Mouse (Mus musculus): Measurements from ENCODE around the gene Sirt7.

The Sirt7 gene

DNA sequence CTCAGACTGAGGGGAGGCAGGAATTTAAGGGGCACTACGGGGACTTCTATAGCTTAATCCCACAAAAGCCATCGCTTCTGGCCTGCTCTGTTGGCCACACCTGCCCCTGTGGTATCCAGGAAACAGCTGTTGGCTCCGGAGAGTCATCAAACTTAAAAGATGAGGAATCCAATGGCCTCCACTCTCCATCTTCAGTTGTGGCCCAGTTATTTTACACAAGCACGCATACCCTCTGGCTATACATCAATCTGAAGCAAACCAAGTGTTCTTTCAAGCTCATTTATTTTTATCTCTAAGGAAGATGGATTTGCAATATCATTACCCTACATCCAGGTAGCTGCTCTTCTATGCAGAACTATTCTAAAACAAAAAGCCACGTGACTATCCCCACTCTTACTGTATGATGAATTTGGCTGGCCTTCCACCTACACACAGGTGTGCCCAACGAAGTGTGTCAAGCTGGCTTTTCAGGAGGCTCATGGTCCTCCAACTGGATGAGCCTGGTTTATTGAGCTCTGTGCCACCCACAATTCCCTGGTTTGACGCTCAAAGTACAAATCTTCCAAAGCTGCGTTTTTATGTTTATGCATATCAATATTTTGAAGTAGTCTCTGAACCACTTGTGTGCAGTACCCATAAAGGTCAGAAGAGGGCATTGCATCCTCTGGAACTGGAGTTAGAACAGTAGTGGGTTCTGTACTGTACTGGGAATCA, 42.6 kb downstream of the Sirt7 start:
- peak; percentile 85 for DNase-seq (ENCODE audit: low read depth)

DNA sequence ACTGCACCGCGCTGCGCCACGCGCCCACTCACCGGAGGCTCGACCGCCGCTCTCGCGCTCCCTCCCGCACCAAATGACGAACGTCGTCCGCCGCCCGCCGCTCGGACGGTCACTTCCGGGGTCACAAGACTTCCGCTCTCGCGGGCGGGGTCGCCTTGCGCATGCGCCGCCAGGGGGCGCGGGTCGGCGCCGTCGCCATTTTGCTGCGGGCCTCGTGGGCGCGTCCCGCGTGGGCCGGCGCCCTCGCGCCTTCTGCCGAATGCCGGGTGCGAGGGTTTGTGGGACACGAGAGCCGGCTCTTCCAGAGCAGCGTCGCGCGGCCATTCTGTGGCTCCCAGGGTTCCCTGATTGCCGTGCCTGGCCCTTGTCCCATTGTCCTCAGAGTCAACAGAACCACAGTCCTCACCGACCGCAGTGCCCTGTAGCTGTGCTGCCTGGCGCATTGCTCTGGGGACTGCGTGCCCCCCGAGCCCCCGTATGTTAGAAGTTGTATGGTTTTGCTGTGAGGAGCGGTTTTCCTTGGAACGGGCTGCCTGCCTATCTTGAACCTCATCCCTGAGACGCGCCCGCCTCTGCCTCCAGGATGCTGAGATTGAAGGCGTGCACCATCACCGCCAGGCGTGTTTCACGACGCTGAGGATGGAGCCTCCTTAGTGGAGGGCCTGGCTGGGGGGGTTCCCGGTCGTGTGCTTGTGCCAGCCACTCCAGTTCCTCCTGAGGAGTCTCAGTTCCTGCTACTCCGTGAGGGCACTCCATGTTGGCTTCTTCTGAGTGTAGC, 43.4 kb downstream of the Sirt7 start, which contains the start of gene Arhgdia:
Arhgdia (minus strand) TSS at position 135 of the 778 bp plus-strand sequence.
- peak; percentile 93 for DNase-seq (ENCODE audit: low read depth)

DNA sequence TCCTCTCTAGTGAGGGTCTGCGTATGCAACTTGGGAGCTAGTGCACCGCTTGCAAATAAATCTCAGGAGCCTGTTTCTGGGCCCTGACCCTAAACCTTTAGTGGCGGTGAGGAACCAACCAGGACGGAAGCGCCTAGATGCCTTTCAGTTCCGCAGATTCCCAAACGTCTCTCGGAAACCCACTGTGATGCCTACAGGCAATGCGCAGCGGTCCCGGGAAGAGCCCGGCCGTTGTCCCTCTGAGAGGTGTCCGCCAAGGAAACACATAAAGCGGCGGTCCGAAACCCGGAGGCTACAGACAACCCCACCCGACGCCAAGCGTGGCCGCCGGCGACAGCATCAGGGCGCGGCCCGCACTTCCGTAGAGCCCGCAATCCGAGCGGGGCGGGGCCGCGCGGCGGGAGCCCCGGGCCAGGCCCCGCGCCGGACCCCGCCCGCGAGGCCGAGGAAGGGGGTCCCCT, 44.1 kb downstream of the Sirt7 start:
- peak; percentile 68 for DNase-seq (ENCODE audit: low read depth)

DNA sequence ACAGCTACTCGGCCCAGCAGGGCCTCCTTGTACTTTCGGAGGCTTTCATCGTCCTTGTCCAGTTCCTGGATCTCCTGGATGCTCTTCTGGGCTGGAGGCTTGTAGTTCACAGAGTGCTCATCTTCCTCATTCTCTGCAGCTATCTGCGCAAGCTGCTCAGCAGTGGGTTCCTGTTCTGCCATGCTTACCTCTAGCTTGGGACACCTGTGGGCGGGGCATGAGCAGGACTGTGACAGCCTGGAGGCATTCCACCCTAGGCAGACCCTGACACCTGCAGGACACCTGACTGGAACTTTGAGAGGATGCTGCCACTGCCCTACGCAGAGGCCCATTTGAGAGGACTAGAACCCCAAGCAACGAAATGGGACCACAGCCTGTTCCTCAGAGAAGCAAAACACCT, 44.9 kb downstream of the Sirt7 start:
- DNase-seq (ENCODE audit: low read depth), result peak; percentile 60

DNA sequence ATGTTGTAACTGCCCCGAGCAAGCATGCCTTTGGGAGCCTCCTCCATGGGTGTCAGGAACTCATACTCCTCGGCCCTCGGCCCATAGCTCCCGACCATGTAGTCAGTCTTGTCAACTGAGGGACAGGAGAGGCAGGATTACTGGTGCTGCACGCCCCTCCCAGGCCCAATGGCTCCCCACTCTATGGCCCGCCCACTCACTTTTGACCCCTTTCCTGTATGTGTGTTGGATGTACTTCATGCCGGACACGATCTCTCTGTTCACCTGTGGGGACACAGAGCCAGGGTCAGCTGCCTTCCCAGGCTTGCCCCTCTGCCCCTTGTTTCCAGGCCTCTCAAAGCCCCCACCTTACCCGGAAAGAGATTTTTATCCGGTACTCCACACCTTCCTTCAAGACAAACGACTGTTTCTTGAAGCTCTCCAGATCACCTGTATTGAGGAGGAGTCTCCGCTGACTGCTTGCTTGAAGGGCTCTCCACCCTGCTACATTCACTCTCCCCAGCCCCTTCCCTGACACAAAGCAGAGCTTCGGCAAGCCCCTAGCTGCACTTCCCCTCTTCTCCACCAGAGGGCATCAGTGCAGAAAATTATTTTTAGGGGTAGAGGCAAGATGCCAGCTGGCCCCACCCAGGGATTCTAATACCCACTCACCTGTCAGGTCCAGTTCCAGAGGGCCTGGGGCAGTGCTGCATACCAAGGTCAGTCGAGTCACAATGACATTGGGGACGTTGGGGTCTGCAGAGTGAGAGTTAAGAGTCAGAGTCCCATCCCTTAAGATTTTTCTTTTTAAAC, 45.5 kb downstream of the Sirt7 start:
- peak; percentile 91 for DNase-seq (ENCODE audit: low read depth)

GRCm38 (mm10) chr11:120578694-120579243, 46.3 kb downstream of the Sirt7 start:
- DNase-seq (ENCODE audit: low read depth), result no peak

- DNase-seq (ENCODE audit: low read depth), result no peak
These were observed 46.9 kb downstream of the Sirt7 start for GRCm38 (mm10) chr11:120578024-120578693.

DNA sequence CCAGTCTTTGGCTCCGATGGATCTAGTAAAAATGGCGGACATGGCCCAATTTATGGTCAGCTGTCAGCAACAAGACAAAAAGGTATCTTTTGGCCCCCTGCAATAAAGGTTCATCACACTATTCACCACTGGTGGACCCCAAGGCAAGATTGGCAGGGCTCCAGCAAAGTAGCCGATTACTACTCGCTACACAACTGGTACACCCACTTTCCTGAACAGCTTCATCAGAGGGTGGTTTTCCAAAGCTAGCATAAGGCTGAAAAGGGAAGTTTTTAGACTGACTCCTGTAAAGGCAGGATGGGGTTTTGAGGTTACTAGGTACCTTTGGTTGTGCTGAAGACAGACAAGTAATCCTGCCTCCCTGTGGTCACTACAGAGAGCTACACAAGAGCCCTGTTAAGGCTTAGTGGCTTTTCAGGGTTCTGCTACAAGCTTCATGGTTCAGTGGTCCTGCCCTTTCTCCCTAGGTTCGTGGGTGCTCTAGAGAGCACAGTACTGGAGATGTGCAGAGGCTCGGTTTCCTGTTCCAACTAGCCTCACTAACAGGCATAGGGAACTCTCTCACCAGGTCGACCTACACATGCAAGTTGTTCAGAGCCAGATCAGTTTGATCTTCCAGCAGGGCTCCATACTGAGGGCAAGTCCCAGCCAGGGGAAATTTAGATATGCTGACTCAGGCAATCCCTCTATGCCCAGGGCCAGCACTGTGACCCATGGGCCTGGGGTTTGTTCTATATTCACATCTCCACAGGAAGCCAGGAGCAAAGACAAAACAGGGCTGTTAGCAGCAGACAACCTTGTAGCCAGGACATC, 47.6 kb downstream of the Sirt7 start:
- peak; percentile 70 for DNase-seq (ENCODE audit: low read depth)

- DNase-seq (ENCODE audit: low read depth), result no peak
These were observed 48.6 kb downstream of the Sirt7 start for GRCm38 (mm10) chr11:120576365-120576981.

GRCm38 (mm10) chr11:120575940-120576339, 49.1 kb downstream of the Sirt7 start:
- DNase-seq (ENCODE audit: low read depth), result no peak

DNA sequence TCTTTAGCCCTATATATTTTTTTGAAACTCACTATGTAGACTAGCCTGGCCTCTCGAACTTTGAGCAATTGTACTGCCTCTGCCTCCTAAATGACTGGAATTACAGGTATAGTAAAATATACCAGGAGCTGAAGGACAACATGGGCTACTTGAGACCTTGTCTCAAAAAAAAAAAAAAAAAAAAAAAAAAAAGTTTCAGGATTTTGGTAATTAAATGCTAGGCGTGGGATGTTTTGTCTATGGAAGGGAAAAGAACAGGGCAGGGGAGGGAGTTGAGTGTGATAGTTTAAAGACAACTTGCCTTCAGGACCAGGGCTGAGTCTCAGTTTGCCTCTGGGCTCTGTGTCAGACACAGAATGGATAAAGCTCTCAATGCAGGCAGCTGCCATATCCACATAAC, 50.0 kb downstream of the Sirt7 start:
- no peak for DNase-seq (ENCODE audit: low read depth)

GRCm38 (mm10) chr11:120574278-120574600, 50.8 kb downstream of the Sirt7 start:
- DNase-seq (ENCODE audit: low read depth), result peak; percentile 53

- peak; percentile 87 for DNase-seq (ENCODE audit: low read depth)
These were observed 51.3 kb downstream of the Sirt7 start for GRCm38 (mm10) chr11:120573585-120574277.

DNA sequence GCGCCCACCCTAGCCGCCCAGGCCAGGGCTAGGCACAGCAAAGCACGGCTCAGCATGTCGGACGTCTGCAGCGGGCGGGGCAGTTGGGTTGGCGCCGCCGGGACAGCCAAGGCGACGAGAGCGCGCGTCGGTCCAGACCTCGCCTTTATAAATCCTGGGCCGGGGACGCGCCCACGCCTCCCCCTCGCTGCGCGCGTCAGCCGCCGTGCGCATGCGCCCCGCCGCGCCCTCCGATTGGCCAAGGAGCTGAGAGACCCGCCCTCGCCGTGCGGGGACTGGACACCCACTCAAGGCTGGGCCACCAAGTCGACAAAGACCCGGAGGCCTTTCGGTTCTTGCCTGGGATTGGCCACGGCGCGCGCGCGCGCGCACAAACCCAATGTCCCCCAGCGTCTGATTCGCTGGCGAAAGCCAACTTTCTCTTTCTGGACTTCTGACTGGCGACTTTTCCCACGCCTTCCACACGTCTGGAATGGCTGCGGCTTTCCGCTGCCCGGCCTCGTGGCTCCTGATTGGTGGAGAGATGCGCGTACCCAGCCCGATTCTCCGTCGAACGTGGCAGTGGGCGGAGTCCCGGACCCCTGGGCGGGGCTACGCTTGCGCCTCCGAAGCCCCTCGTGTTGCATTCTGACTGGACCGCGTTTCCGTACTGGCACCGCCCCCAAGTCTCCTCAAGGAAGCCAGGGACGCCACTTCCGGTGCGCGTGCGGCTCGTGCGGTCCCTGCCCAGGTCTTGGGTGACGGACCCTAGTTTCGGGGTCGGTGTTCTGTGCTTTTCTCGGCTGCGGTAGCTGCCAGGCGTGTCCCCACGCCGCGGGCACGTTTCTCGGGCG, 52.1 kb downstream of the Sirt7 start, which contains the start of gene P4hb:
P4hb (minus strand) TSS at position 502 of the 833 bp plus-strand sequence.
- DNase-seq (ENCODE audit: low read depth), result peak; percentile 98

- DNase-seq (ENCODE audit: low read depth), result no peak
These were observed 52.7 kb downstream of the Sirt7 start for GRCm38 (mm10) chr11:120572417-120572751.

DNA sequence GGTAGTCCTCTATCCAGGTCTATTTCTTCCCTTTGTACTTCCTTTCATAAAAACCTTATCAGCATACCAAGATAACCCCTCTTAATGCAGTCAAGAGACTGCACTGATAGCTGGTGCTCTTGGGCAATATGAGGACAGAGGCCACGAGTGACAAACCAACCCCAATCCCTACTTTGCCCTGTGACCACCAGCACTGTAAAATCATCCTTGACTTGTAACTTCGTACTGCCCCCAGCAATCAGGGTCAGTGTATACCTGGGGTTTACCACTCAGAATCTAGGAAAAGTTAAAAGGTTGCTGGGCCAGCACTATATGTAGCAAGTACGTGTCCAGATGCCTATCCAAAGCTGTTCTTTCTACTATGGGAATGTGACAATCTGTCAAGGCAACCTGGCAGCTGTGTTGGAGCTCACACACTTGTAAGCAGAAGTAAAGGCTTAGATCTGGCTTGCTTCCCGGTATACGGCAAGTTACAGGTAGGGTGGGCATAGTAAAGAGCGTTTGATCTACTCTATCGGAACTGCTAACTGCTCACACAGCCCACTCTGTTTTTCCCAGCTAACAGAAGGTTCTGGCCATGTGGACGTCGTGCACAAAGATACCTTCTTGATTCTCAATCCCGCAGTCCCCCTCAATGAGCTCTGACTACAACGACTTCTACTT, 53.2 kb downstream of the Sirt7 start:
- no peak for DNase-seq (ENCODE audit: low read depth)

- no peak for DNase-seq (ENCODE audit: low read depth)
These were observed 53.9 kb downstream of the Sirt7 start for GRCm38 (mm10) chr11:120571122-120571521.
